Mouse (Mus musculus) cerebellum, adult 2 months (tissue): Measurements from ENCODE around the gene Poln.

ENCODE experiments used
- CTCF ChIP-seq: fragments of 200-500 bp; IDR thresholded peaks from 2 replicates; pipeline ENCODE4 v1.5.1; 2011; ENCODE audit warnings: low read depth, mild to moderate bottlenecking, control low read depth, low read length, moderate library complexity, borderline replicate concordance; ENCODE audit not compliant: insufficient read depth
- POLR2A ChIP-seq: fragments of 200-500 bp; IDR thresholded peaks from 2 replicates; pipeline ENCODE4 v1.6.1; 2011; ENCODE audit warnings: low read length, control low read depth, borderline replicate concordance; ENCODE audit not compliant: insufficient read depth

DNA sequence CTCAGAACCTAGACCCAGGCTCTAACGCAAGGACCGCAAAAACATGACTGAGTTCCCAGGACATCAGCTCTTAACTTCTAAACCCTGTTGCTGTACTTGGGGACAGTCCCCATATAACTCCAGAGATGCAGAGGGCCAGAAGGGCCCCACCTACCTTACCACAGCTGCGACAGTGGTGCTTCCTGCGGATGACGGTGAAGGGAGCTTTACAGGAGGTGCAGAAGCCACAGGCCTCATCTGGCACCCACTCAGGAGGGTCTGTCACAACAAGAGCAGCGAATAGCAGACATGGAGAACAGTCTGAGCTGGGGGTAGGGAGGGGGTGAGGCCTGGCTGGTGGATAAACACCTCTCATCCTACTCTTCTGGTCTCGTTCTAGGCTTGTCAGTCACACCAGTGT, 27.2 kb upstream of the Poln start:
- TF ChIP-seq POLR2A (no peak), CTCF (no peak)
